Mouse (Mus musculus) monocyte, adult 5-6 weeks (primary cell): ENCODE results near the gene Cfap97d2. TPM values are rescaled to one million over a fixed set of nuclear protein-coding genes. Genes with fewer than 3 reads are reported as not detected.

Source experiments
- ATAC-seq: fragments of 153-309, 156-312 bp; replicated peaks from 2 replicates; pipeline ENCODE4 v1.8.0; 2017; ENCODE audit warnings: mild to moderate bottlenecking; ENCODE audit not compliant: low TSS enrichment, insufficient number of reproducible peaks, severe bottlenecking, poor library complexity, low FRiP score
- total RNA-seq: library from RNA; stranded (forward); fragments of 200-1000, 200-491, 200-594 nt; gene quantifications from 3 replicates; pipeline ENCODE4 v1.2.3, GENCODE M21; 2017

The Cfap97d2 gene
- total RNA-seq = 2.5 TPM in 1 of 3 replicates, not detected in the others

GRCm38 (mm10) chr8:13705668-13706067 is at the start of gene Cfap97d2:
TSS of gene Cfap97d2 (plus strand) at chr8:13705889.
- no peak for ATAC-seq

- no peak for ATAC-seq
These were observed 48.2 kb upstream of the Cfap97d2 start for GRCm38 (mm10) chr8:13657479-13657878.

- peak; percentile 69 for ATAC-seq
These were observed 45.4 kb upstream of the Cfap97d2 start for GRCm38 (mm10) chr8:13660323-13660722.

GRCm38 (mm10) chr8:13664711-13665210 is 40.9 kb upstream of the Cfap97d2 start:
- no peak for ATAC-seq

- no peak for ATAC-seq
These were observed 40.2 kb upstream of the Cfap97d2 start for GRCm38 (mm10) chr8:13665538-13665937.

GRCm38 (mm10) chr8:13665944-13666343 is 39.7 kb upstream of the Cfap97d2 start:
- ATAC-seq = no peak

GRCm38 (mm10) chr8:13667917-13668316 is 37.8 kb upstream of the Cfap97d2 start:
- no peak for ATAC-seq

- no peak for ATAC-seq
These were observed 37.3 kb upstream of the Cfap97d2 start for GRCm38 (mm10) chr8:13668367-13668766.

- ATAC-seq = no peak
These were observed 35.6 kb upstream of the Cfap97d2 start for GRCm38 (mm10) chr8:13670011-13670471.

GRCm38 (mm10) chr8:13671246-13672003 is 34.3 kb upstream of the Cfap97d2 start:
- ATAC-seq = 0 out of 2 replicates have a peak, but pooled peaks have one; percentile 4

- ATAC-seq = no peak
These were observed 32.5 kb upstream of the Cfap97d2 start for GRCm38 (mm10) chr8:13673215-13673614.

GRCm38 (mm10) chr8:13674294-13675010 is 31.2 kb upstream of the Cfap97d2 start:
- peak; percentile 20 for ATAC-seq

GRCm38 (mm10) chr8:13675121-13675520 is 30.6 kb upstream of the Cfap97d2 start:
- no peak for ATAC-seq

- ATAC-seq = no peak
These were observed 30.2 kb upstream of the Cfap97d2 start for GRCm38 (mm10) chr8:13675524-13675923.

- peak; percentile 36 for ATAC-seq
These were observed 29.4 kb upstream of the Cfap97d2 start for GRCm38 (mm10) chr8:13676302-13676700.

GRCm38 (mm10) chr8:13676701-13677412 is 28.8 kb upstream of the Cfap97d2 start:
- ATAC-seq = 0 out of 2 replicates have a peak, but pooled peaks have one; percentile 6

- peak; percentile 62 for ATAC-seq
These were observed 28.2 kb upstream of the Cfap97d2 start, which contains the start of gene Rasa3 for GRCm38 (mm10) chr8:13677413-13677883. TSS of gene Rasa3 (minus strand) at chr8:13677603.

GRCm38 (mm10) chr8:13678182-13678581 is 27.5 kb upstream of the Cfap97d2 start:
- ATAC-seq = 0 out of 2 replicates have a peak, but pooled peaks have one; percentile 10

GRCm38 (mm10) chr8:13684131-13684530 is 21.6 kb upstream of the Cfap97d2 start:
- no peak for ATAC-seq
